12 mouse cellular contexts compared by ENCODE assay signal in the genomic region with DNA sequence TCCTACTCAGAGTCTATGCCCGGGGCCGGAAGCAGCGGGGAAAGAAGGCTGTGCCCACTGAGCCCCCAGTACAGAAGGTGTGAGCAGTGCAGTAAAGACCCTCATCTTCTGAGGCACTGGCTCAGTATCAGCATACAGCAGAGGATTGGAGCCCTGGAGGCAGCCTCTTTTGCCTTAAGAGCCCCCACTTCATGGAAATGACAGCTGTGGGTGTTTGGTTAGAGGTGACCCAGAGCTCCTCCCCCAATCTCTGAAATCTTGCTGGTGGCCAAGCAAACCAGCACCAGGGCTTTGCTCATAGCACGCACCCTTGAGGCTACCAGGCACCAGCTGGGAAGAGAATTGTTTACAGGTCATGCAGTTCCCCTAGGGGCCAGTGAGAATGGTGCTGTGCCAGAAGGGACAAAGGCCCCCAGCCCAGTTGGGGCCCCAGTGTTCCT. TPM values are rescaled to one million over a fixed set of nuclear protein-coding genes. Genes with fewer than 3 reads are reported as not detected.
DNase-seq lines count a peak whose midpoint lies in the region; ATAC-seq and TF ChIP-seq lines count a peak whose summit lies in the region.
"Had no signal": no experiment of that assay in that cellular context is flagged by ENCODE, and none has a peak within 500 bp of the region (broad histone marks: within the 10 kb centered on the region; RNA-seq: fewer than 3 reads in every experiment).

No protein-coding gene starts in this region.

- H3K9ac ChIP-seq in heart, postnatal 0 days (replicated peaks; ENCODE audit: low read depth, low read length) = no peak overlapping the region
- H3K9ac ChIP-seq in CH12.LX (ENCODE audit: insufficient read depth, low read depth) = no peak overlapping the region
- H3K9ac ChIP-seq in limb, embryonic 14.5 days (ENCODE audit: low read depth, low read length, severe bottlenecking) = no peak overlapping the region

- no peaks in the 10 kb centered on the region for H3K27me3 ChIP-seq in heart, postnatal 0 days (ENCODE audit: control insufficient read depth, insufficient read depth, low read length)
- no peaks in the 10 kb centered on the region for H3K27me3 ChIP-seq in CH12.LX (replicated peaks)
- no peaks in the 10 kb centered on the region for H3K27me3 ChIP-seq in limb, embryonic 14.5 days (ENCODE audit: control insufficient read depth, insufficient read depth, low read length)

- no peak overlapping the region for H3K4me3 ChIP-seq in heart, postnatal 0 days (ENCODE audit: low read depth, low read length)
- no peak overlapping the region for H3K4me3 ChIP-seq in CH12.LX (replicated peaks in 1 of 3; ENCODE audit: low read depth in 2 of 3, low read length in 2 of 3, poor library complexity in 1 of 3)
- no peak overlapping the region for H3K4me3 ChIP-seq in limb, embryonic 14.5 days (replicated peaks; ENCODE audit: low read length)

- no peak for TF ChIP-seq EP300 in heart, postnatal 0 days (IDR thresholded peaks at IDR 0.05; ENCODE audit: low read depth)
- no peak for TF ChIP-seq EP300 in CH12.LX (IDR thresholded peaks at IDR 0.05; ENCODE audit: low read length)

- intact Hi-C loops in heart, postnatal 10 days (cut with DNase I) = no loop called here

- peaks cover 63% of the 10 kb centered on the region for H3K36me3 ChIP-seq in heart, postnatal 0 days (replicated peaks; ENCODE audit: control insufficient read depth, insufficient read depth, low read length)
- peaks cover 63 to 77% of the 10 kb centered on the region in 2 experiments for H3K36me3 ChIP-seq in CH12.LX (replicated peaks in 1 of 2; ENCODE audit: control insufficient read depth in 1 of 2, insufficient read depth in 1 of 2, low read length in 1 of 2)
- peaks cover 63% of the 10 kb centered on the region for H3K36me3 ChIP-seq in limb, embryonic 14.5 days (ENCODE audit: control insufficient read depth, insufficient read depth, low read length)

- H3K27ac ChIP-seq in heart, postnatal 0 days (ENCODE audit: low read depth) = 0 out of 2 replicates have a peak overlapping the region, but pooled peaks have one; percentile 36
- H3K27ac ChIP-seq in CH12.LX (ENCODE audit: insufficient read depth, low read depth) = peak overlapping the region; percentile 61
- H3K27ac ChIP-seq in limb, embryonic 14.5 days (replicated peaks; ENCODE audit: low read depth, low read length) = no peak overlapping the region

- ATAC-seq in heart, postnatal 0 days (ENCODE audit: insufficient read depth, low read depth) = no peak
- ATAC-seq in limb, embryonic 14.5 days (ENCODE audit: low FRiP score, low read depth) = no peak
- no peak for ATAC-seq in inflammation-experienced regulatory T-cells, adult 6 months

- DNase-seq in heart, postnatal 0 days (ENCODE audit: low spot score) = no peak
- no peak for DNase-seq in heart, postnatal 10 days
- DNase-seq in CH12.LX (ENCODE audit: extremely low read depth) = no peak
- DNase-seq in brain, adult 2 months (ENCODE audit: low read depth, low spot score) = peak; percentile 31
- DNase-seq in limb, embryonic 14.5 days (ENCODE audit: low spot score) = no peak
- DNase-seq in testis, postnatal 14 days (ENCODE audit: low spot score) = no peak
- no peak for DNase-seq in lung, postnatal 10 days
- DNase-seq: layer of hippocampus, postnatal 36 days; thymus, postnatal 14 days had no signal

- in situ Hi-C loops in CH12.LX (cut with MboI; ENCODE audit: low pct_ligation_motif_present, low pct_unique_long_range_greater_than_20kb, low sequenced_read_pairs) = no loop called here

- H3K79me2 ChIP-seq in CH12.LX (replicated peaks; ENCODE audit: control insufficient read depth, extremely low read depth, insufficient read depth, poor library complexity, severe bottlenecking) = peaks cover 54% of the 10 kb centered on the region

- no peak for TF ChIP-seq RAD21 in CH12.LX (IDR thresholded peaks at IDR 0.05; ENCODE audit: low read depth, low read length)

- WGBS in heart, postnatal 0 days = 35% methylated on average over 4 of the region's 4 CpGs
- WGBS in limb, embryonic 14.5 days = 37% methylated on average over 4 of the region's 4 CpGs

- no peaks in the 10 kb centered on the region for H3K9me3 ChIP-seq in heart, postnatal 0 days (replicated peaks; ENCODE audit: control insufficient read depth, low read length)
- no peaks in the 10 kb centered on the region for H3K9me3 ChIP-seq in CH12.LX (replicated peaks; ENCODE audit: low read length)
- no peaks in the 10 kb centered on the region for H3K9me3 ChIP-seq in limb, embryonic 14.5 days (ENCODE audit: control insufficient read depth, low read length)

- no peak for TF ChIP-seq CTCF in heart, postnatal 0 days (IDR thresholded peaks at IDR 0.05; ENCODE audit: low read depth)
- no peak for TF ChIP-seq CTCF in CH12.LX (conservative IDR thresholded peaks at IDR 0.05 in 1 of 2, IDR thresholded peaks at IDR 0.05 in 1 of 2; ENCODE audit: low read depth in 2 of 2, low read length in 2 of 2)

- peak; percentile 41; the same call in 1 of the 2 replicates for TF ChIP-seq POLR2A in CH12.LX (IDR thresholded peaks at IDR 0.05; ENCODE audit: low read depth, low read length)
- TF ChIP-seq POLR2A in limb, embryonic 14.5 days (IDR thresholded peaks at IDR 0.05; ENCODE audit: borderline replicate concordance, extremely low read depth, insufficient read depth, insufficient read length) = no peak

- H3K4me2 ChIP-seq in heart, postnatal 0 days (ENCODE audit: low read depth, low read length) = no peak overlapping the region
- H3K4me2 ChIP-seq in CH12.LX (ENCODE audit: insufficient read depth, low read depth, poor library complexity, severe bottlenecking) = 0 out of 2 replicates have a peak overlapping the region, but pooled peaks have one; percentile 2
- H3K4me2 ChIP-seq in limb, embryonic 14.5 days (replicated peaks; ENCODE audit: low read depth, low read length, severe bottlenecking) = 0 out of 2 replicates have a peak overlapping the region, but pooled peaks have one; percentile 7

- dilution Hi-C loops in CH12.LX (cut with MboI; ENCODE audit: extremely low pct_ligation_motif_present, extremely low pct_unique_long_range_greater_than_20kb, low sequenced_read_pairs) = no loop called here

- H3K4me1 ChIP-seq in heart, postnatal 0 days (ENCODE audit: control insufficient read depth, insufficient read depth) = peaks cover 13% of the 10 kb centered on the region
- H3K4me1 ChIP-seq in CH12.LX (ENCODE audit: control insufficient read depth in 1 of 2, insufficient read depth in 2 of 2) = peaks cover 37 to 73% of the 10 kb centered on the region in 2 experiments
- peaks cover 18% of the 10 kb centered on the region; the same call in 1 of the 2 replicates for H3K4me1 ChIP-seq in limb, embryonic 14.5 days (ENCODE audit: control insufficient read depth, insufficient read depth, low read length)

RNA-seq across cellular contexts. Expression of a gene that starts 3.5 kb away (rescaled TPM):
- 87.8 and 137 TPM in 2 replicates for total RNA-seq in heart, postnatal 0 days (2014; rRNA removed; ENCODE audit: low replicate concordance)
- 64.8 and 68.3 TPM in 2 replicates for polyA plus RNA-seq in heart, postnatal 0 days (2015; fragmentation: Nextera tagmentation; extraction: Ambion mirVana)
- 10 to 100 TPM; 34.5 to 36.8 TPM for total RNA-seq in heart, postnatal 10 days (2021)
- total RNA-seq in CH12.LX (2012; rRNA removed) (59.5 and 73.9 TPM in 2 replicates), CH12.LX (2014; rRNA removed) (89.3 and 101 TPM in 2 replicates)
- 54.1 and 57.2 TPM in 2 replicates for polyA plus RNA-seq in CH12.LX (2012; ENCODE audit: insufficient read length, low read depth)
- polyA plus RNA-seq in limb, embryonic 14.5 days (2012; rRNA removed) = 96.9 and 168 TPM in 2 replicates
- 128 and 138 TPM in 2 replicates for polyA plus RNA-seq in limb, embryonic 14.5 days (2014; fragmentation: Nextera tagmentation; extraction: Ambion mirVana)
- 10 to 100 TPM; 30.2 to 38.1 (median 32.6) TPM for polyA plus RNA-seq in inflammation-experienced regulatory T-cells, adult 6 months (2017; shearing (Covaris generic))

RNA-seq across cellular contexts. Expression of a gene that starts 5.9 kb away (rescaled TPM):
- total RNA-seq in heart, postnatal 0 days (2014; rRNA removed; ENCODE audit: low replicate concordance) = 716 and 846 TPM in 2 replicates
- 756 and 767 TPM in 2 replicates for polyA plus RNA-seq in heart, postnatal 0 days (2015; fragmentation: Nextera tagmentation; extraction: Ambion mirVana)
- total RNA-seq in heart, postnatal 10 days (2021) = 1,000 to 10,000 TPM; 1,000 to 1,054 TPM
- 1,180 and 1,205 TPM in 2 replicates for total RNA-seq in CH12.LX (2012; rRNA removed)
- 607 and 790 TPM in 2 replicates for total RNA-seq in CH12.LX (2014; rRNA removed)
- polyA plus RNA-seq in CH12.LX (2012; ENCODE audit: insufficient read length, low read depth) = 4,858 and 5,122 TPM in 2 replicates
- polyA plus RNA-seq in limb, embryonic 14.5 days (2012; rRNA removed) = 788 and 951 TPM in 2 replicates
- 1,382 and 1,446 TPM in 2 replicates for polyA plus RNA-seq in limb, embryonic 14.5 days (2014; fragmentation: Nextera tagmentation; extraction: Ambion mirVana)
- 1,000 to 10,000 TPM in 1 of 3 experiments, 100 to 1,000 TPM in 2; 939 to 1,028 (median 983) TPM for polyA plus RNA-seq in inflammation-experienced regulatory T-cells, adult 6 months (2017; shearing (Covaris generic))

RNA-seq across cellular contexts. Expression of a gene that starts 11.7 kb away (rescaled TPM):
- 1.2 and 3.0 TPM in 2 replicates for total RNA-seq in heart, postnatal 0 days (2014; rRNA removed; ENCODE audit: low replicate concordance)
- polyA plus RNA-seq in heart, postnatal 0 days (2015; fragmentation: Nextera tagmentation; extraction: Ambion mirVana) = 1.7 and 1.9 TPM in 2 replicates
- 1 to 10 TPM; 1.8 to 2.7 TPM for total RNA-seq in heart, postnatal 10 days (2021)
- 91.5 and 136 TPM in 2 replicates for total RNA-seq in CH12.LX (2012; rRNA removed)
- 87.4 and 90.0 TPM in 2 replicates for total RNA-seq in CH12.LX (2014; rRNA removed)
- polyA plus RNA-seq in CH12.LX (2012; ENCODE audit: insufficient read length, low read depth) = 76.6 and 78.7 TPM in 2 replicates
- polyA plus RNA-seq in limb, embryonic 14.5 days (2012; rRNA removed) = 3.6 and 4.3 TPM in 2 replicates
- 4.0 and 6.6 TPM in 2 replicates for polyA plus RNA-seq in limb, embryonic 14.5 days (2014; fragmentation: Nextera tagmentation; extraction: Ambion mirVana)
- polyA plus RNA-seq in inflammation-experienced regulatory T-cells, adult 6 months (2017; shearing (Covaris generic)) = 10 to 100 TPM; 35.1 to 44.1 (median 43.1) TPM

RNA-seq across cellular contexts. Expression of a gene that starts 17.7 kb away (rescaled TPM):
- 0.73 and 0.95 TPM in 2 replicates for total RNA-seq in heart, postnatal 0 days (2014; rRNA removed; ENCODE audit: low replicate concordance)
- 0.04 and 0.16 TPM in 2 replicates for polyA plus RNA-seq in heart, postnatal 0 days (2015; fragmentation: Nextera tagmentation; extraction: Ambion mirVana)
- total RNA-seq in heart, postnatal 10 days (2021) = under 1 TPM; 0.05 to 0.12 TPM
- total RNA-seq in CH12.LX (2012; rRNA removed) (0.42 and 0.50 TPM in 2 replicates), CH12.LX (2014; rRNA removed) (0.12 and 0.30 TPM in 2 replicates)
- 0.53 and 0.72 TPM in 2 replicates for polyA plus RNA-seq in CH12.LX (2012; ENCODE audit: insufficient read length, low read depth)
- polyA plus RNA-seq in limb, embryonic 14.5 days (2012; rRNA removed) = 6.1 and 9.3 TPM in 2 replicates
- polyA plus RNA-seq in limb, embryonic 14.5 days (2014; fragmentation: Nextera tagmentation; extraction: Ambion mirVana) = 2.9 and 4.7 TPM in 2 replicates
- polyA plus RNA-seq in inflammation-experienced regulatory T-cells, adult 6 months (2017; shearing (Covaris generic)) = under 1 TPM; 0.12 to 0.63 (median 0.14) TPM
- total RNA-seq: gastrocnemius, adult 8-10 months; megakaryocyte, adult 5-6 weeks had no signal

RNA-seq across cellular contexts. Expression of a gene that starts 32.2 kb away (rescaled TPM):
- total RNA-seq in heart, postnatal 0 days (2014; rRNA removed; ENCODE audit: low replicate concordance) = 236 and 368 TPM in 2 replicates
- 105 and 107 TPM in 2 replicates for polyA plus RNA-seq in heart, postnatal 0 days (2015; fragmentation: Nextera tagmentation; extraction: Ambion mirVana)
- total RNA-seq in heart, postnatal 10 days (2021) = 10 to 100 TPM; 88.3 to 99.0 TPM
- total RNA-seq in CH12.LX (2012; rRNA removed) (58.4 and 66.9 TPM in 2 replicates), CH12.LX (2014; rRNA removed) (69.2 and 72.1 TPM in 2 replicates)
- 74.2 and 88.0 TPM in 2 replicates for polyA plus RNA-seq in CH12.LX (2012; ENCODE audit: insufficient read length, low read depth)
- 122 and 157 TPM in 2 replicates for polyA plus RNA-seq in limb, embryonic 14.5 days (2012; rRNA removed)
- polyA plus RNA-seq in limb, embryonic 14.5 days (2014; fragmentation: Nextera tagmentation; extraction: Ambion mirVana) = 94.5 and 103 TPM in 2 replicates
- 100 to 1,000 TPM in 2 of 3 experiments, 10 to 100 TPM in 1; 72.2 to 131 (median 109) TPM for polyA plus RNA-seq in inflammation-experienced regulatory T-cells, adult 6 months (2017; shearing (Covaris generic))

Comparison
In these comparisons a context has a peak if more than half of its experiments do, and no peak if none do; other contexts are left out.
1. RNA of a gene that starts 11.7 kb away (polyA plus RNA-seq): 76.6 to 78.7 TPM in CH12.LX and 35.1 to 44.1 TPM in inflammation-experienced regulatory T-cells, adult 6 months; 3.6 to 6.6 TPM in limb, embryonic 14.5 days and 1.7 to 1.9 TPM in heart, postnatal 0 days; every median in the first group is over 4 times any median in the second.